Mouse (Mus musculus) small intestine, adult 2 months (tissue): ENCODE measurements around the gene Irak2. TPM values are rescaled to one million over a fixed set of nuclear protein-coding genes. Genes with fewer than 3 reads are reported as not detected.

Experiments used
- H3K27ac ChIP-seq: fragments of 200-500 bp; 2 replicates; pipeline ENCODE4 v1.5.1; 2012; ENCODE audit warnings: low read depth, low read length, control low read depth, inconsistent platforms; ENCODE audit not compliant: insufficient read depth
- H3K27me3 ChIP-seq: fragments of 200-500 bp; 2 replicates; pipeline ENCODE4 v1.6.1; 2012; ENCODE audit warnings: mild to moderate bottlenecking, moderate library complexity, low read length, inconsistent platforms; ENCODE audit not compliant: control insufficient read depth, insufficient read depth
- H3K36me3 ChIP-seq: fragments of 200-500 bp; 2 replicates; pipeline ENCODE4 v1.6.1; 2012; ENCODE audit warnings: mild to moderate bottlenecking, low read length, control low read depth, inconsistent platforms; ENCODE audit not compliant: control insufficient read depth, insufficient read depth
- H3K4me1 ChIP-seq: fragments of 200-500 bp; 2 replicates; pipeline ENCODE4 v1.6.1; 2012; ENCODE audit warnings: low read length, inconsistent platforms, mixed read lengths; ENCODE audit not compliant: control insufficient read depth, insufficient read depth, insufficient read length
- H3K4me3 ChIP-seq: fragments of 200-500 bp; 2 replicates; pipeline ENCODE4 v1.5.1; 2012; ENCODE audit warnings: low read depth, mild to moderate bottlenecking, control low read depth, inconsistent platforms, low read length, moderate library complexity
- CTCF ChIP-seq: fragments of 200-500 bp; IDR thresholded peaks from 2 replicates; pipeline ENCODE4 v1.5.1; 2012; ENCODE audit warnings: low read depth, mild to moderate bottlenecking, control low read depth, inconsistent platforms, low read length, moderate library complexity, mixed read lengths; ENCODE audit not compliant: insufficient replicate concordance, insufficient read length; ENCODE audit errors: extremely low read depth
- POLR2A ChIP-seq: fragments of 200-500 bp; IDR thresholded peaks from 2 replicates; pipeline ENCODE4 v1.6.1; 2012; ENCODE audit warnings: low read depth, mild to moderate bottlenecking, control low read depth, inconsistent platforms, low read length, moderate library complexity
- WGBS: fragments of 180-500 bp; shearing (Covaris S2); methylation state at CpG from one replicate; pipeline ENCODE4 v1.1.7; 2018; 5-methylcytosine and 5-hydroxymethylcytosine counted together
- polyA plus RNA-seq: library from polyadenylated mRNA; depleted of rRNA; stranded (reverse); fragments of >200 nt; gene quantifications from 2 replicates; pipeline ENCODE4 v1.2.3, GENCODE M21; 2012

Irak2 gene
- polyA plus RNA-seq, 1 experiment: 97.6 TPM

DNA sequence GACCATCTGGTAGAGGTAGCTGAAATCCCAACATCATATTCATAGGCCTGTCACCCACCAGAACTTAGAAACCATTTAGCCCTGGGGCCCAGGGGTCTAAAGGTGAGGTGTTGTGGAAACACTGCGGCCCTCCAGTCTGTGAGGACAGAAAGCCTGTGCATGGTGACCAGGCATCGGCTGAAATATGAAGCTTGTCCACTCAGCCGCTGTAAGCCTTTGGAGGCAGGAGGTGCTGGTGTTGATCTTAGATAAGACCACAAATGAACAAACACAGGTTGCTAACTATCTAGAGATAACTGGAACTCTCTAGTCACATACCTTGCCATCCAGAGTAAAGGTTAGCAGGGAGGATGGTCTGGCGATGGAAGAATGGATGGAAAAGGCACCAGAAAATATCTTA lies 82.8 kb downstream of the Irak2 start:
- 54% methylated on average over 4 of the region's 4 CpGs for WGBS
- no peak overlapping the region for H3K4me3 ChIP-seq

DNA sequence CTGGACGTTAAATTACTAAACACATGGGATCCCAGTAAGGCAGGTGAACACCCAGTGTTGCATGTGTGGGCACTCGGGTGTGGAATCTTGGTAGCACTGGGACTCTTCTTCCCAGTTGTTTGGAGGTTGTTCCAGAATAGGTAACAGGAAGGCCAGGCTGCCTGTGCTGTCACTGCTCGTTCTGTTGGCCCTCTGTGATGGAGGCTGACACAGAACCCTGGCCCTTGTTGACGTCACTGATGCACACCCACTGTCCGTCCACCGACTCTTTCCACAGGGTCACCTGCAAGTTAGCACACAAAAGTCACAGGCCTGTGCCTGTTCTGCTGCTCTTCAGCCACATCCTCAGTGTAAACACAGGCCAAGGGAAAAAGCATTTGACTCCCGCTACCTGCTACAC lies 89.9 kb downstream of the Irak2 start:
- H3K27me3 ChIP-seq: no peaks in the 10 kb centered on the region

More for the DNA sequence above, 82.8 kb downstream of the Irak2 start:
- peaks cover 3% of the 10 kb centered on the region; the same call in 1 of the 2 replicates for H3K4me1 ChIP-seq
- TF ChIP-seq POLR2A: no peak
- no peak for TF ChIP-seq CTCF
- peaks cover 36% of the 10 kb centered on the region for H3K36me3 ChIP-seq
- H3K27ac ChIP-seq: no peak overlapping the region
- no peaks in the 10 kb centered on the region for H3K27me3 ChIP-seq

DNA sequence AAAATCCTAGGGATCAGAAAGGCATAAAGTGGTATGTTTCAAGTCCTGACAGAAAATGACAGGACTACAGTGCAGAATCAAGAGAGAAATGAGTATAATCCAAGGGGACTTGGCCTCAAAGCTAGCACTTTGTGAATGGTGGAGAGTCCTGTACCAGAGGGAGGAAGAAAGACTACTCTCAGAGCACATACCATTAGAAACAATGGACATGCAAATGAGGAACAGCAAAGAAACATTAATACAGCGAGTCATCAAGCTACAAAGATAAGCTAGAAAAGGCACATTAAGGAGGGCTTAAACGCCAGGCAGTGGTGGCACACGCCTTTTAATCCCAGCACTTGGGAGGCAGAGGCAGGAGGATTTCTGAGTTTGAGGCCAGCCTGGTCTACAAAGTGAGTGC lies 93.0 kb downstream of the Irak2 start:
- H3K27me3 ChIP-seq: no peaks in the 10 kb centered on the region
- no peak overlapping the region for H3K4me3 ChIP-seq
- 79% methylated on average over 3 of the region's 3 CpGs for WGBS
- H3K36me3 ChIP-seq: peaks cover 82% of the 10 kb centered on the region
- TF ChIP-seq CTCF (no peak), POLR2A (no peak)
- H3K27ac ChIP-seq: no peak overlapping the region
- peaks cover under 1% of the 10 kb centered on the region; the same call in 1 of the 2 replicates for H3K4me1 ChIP-seq

More for the DNA sequence above, 89.9 kb downstream of the Irak2 start:
- no peaks in the 10 kb centered on the region for H3K4me1 ChIP-seq
- no peak overlapping the region for H3K27ac ChIP-seq
- TF ChIP-seq CTCF (no peak), POLR2A (no peak)
- peaks cover 77% of the 10 kb centered on the region for H3K36me3 ChIP-seq
- WGBS: 89% methylated on average over 7 of the region's 7 CpGs
- no peak overlapping the region for H3K4me3 ChIP-seq

DNA sequence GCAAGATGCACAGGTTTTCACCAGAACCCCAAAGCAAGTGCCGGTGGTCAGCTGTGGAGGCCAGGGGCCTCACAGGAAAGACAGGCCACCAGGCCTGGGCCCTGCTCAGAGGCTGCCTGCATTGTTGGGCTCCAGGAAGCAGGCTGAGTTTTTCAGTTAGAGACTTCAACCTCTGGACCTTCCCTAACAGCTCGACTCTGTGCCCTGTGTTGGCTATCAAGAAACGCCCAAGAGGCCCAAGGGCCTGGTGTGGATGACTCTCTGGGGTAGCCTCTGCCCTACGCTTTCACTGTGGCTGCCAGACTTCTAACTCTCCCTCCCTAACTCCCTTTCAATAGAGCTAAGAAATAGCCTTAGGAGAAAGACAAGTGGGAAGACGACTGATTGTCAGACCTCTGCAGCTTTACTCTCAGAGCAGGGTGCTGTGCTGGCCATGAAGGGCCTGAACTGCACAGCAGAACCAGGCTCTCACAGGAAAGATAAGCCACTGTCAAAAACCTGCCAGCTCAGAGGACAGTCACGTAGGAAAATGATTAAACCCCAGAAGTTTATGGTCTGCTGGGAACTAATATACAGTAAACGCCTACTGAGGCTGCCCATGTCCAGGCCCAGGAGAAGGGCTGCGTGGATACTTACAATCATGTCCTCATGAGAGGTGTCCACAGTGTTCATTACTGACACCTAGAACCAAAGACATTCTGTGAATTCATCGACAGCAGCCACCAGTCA lies 99.2 kb downstream of the Irak2 start:
- WGBS: 30% methylated on average over 9 of the region's 9 CpGs
- peaks cover 38% of the 10 kb centered on the region for H3K36me3 ChIP-seq
- peak; percentile 45; the same call in 1 of the 2 replicates for TF ChIP-seq POLR2A
- no peak for TF ChIP-seq CTCF

DNA sequence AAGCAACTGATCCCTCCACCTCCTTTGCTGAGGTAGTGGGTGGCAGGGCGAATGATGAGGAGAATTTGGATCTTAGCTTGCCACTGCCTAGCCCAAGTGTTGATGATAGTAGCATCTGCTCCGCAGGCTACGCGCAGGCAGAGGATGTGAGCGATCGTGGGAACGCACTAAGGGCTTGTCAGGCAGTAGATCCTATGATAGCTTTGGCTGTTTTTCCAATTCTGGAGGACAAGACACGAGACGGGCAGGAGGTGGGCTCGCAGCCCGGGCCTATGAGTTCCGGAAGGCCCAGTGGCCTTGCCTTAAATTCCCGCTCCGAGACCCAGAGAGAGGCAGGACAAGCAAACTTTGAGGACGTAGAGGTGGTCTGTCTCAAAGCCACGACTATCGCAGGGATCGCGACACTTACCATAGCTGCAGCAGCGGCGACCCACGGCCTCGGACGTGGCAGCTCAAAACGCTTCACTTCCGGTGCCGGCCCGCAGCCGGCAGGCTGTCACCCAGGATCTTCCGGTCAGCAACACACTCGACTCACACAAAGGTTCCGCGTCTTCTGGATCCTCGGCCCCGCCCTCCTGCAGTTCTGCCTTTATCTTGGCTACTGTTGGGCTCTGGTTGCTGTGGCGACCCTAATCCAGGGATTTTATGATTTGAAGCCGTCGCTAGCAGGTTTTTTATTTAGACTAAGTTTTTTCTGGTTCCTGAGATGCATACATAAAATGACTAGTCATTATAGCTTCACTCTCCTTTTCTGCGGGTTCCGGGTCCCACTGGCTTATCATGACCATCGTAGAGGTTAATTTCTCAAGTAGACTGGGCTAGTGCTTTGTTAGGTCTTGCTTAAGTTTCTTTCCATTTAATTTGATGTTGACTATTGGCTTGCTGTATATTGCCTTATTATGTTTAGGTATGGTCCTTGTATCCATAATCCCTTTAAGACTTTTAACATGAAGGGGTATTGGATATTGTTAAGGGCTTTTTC lies 102.3 kb downstream of the Irak2 start, which contains the start of gene Sec13:
Sec13 (minus strand) TSS at position 508 of the 982 bp plus-strand sequence.
- peak within 1 kb of the TSS; percentile 56 for H3K27ac ChIP-seq
- peaks cover 13% of the 10 kb centered on the region for H3K4me1 ChIP-seq
- H3K4me3 ChIP-seq: peak within 1 kb of the TSS; percentile 89
- no peaks in the 10 kb centered on the region for H3K27me3 ChIP-seq
- H3K36me3 ChIP-seq: peaks cover 17% of the 10 kb centered on the region
- 5% methylated on average over 41 of the region's 41 CpGs for WGBS
- TF ChIP-seq POLR2A: peak; percentile 79; the same call in 1 of the 2 replicates
- no peak for TF ChIP-seq CTCF

More for the DNA sequence above, 99.2 kb downstream of the Irak2 start:
- Histone ChIP-seq H3K4me3 (peak overlapping the region; percentile 52), H3K27me3 (no peaks in the 10 kb centered on the region), H3K4me1 (peaks cover 13% of the 10 kb centered on the region), H3K27ac (peak overlapping the region; percentile 100)

DNA sequence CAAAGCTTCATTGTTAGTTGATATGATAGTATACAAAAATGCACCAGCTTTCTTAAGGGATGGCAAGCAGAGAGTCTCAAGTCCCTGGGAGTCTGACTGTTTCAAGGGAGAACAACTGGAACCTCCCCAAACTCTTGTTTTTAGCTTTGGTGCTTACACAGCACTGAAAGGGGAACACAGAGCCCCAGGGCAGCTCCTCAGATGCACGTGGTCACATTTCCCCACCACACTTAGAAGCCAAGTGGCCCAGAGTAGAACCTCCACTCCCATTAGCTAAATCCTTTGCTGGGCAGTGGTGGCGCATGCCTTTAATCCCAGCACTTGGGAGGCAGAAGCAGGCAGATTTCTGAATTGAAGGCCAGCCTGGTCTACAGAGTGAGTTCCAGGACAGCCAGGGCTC lies 103.2 kb downstream of the Irak2 start:
- no peaks in the 10 kb centered on the region for H3K27me3 ChIP-seq
- H3K27ac ChIP-seq: no peak overlapping the region
- 61% methylated on average over 2 of the region's 2 CpGs for WGBS
- H3K36me3 ChIP-seq: peaks cover 8% of the 10 kb centered on the region
- H3K4me1 ChIP-seq: peaks cover 11% of the 10 kb centered on the region
- no peak overlapping the region for H3K4me3 ChIP-seq
- no peak for TF ChIP-seq POLR2A

DNA sequence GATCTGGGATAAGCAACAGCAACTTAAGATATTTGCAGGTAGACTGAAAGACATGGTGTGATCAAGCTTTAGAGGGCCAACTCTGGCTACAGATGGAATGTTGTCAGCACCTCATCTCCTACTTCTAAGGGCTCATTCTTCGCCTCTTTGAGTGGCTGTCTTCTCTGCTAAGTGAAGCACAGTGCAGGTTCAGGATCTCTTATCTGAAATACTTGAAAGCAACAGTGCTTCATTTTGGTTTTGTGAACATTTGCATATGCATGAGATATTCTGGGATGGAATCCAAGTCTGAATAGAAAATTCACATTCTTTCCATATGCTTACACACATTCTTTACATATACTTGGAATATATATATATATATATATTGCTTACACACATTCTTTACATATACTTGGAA lies 104.1 kb downstream of the Irak2 start:
- no peak for TF ChIP-seq CTCF
- TF ChIP-seq POLR2A: no peak
- H3K27ac ChIP-seq: no peak overlapping the region
- H3K36me3 ChIP-seq: peaks cover 2% of the 10 kb centered on the region; the same call in 1 of the 2 replicates
- no peak overlapping the region for H3K4me3 ChIP-seq
- H3K4me1 ChIP-seq: peaks cover 9% of the 10 kb centered on the region
- 0 out of 2 replicates have a peak, but pooled peaks cover 2% of the 10 kb centered on the region for H3K27me3 ChIP-seq
- WGBS: 80% methylated on average over 1 of the region's 1 CpGs
